Mouse (Mus musculus) hindbrain, embryonic 11.5 days (tissue): ENCODE measurements at regions not wholly inside any gene's neighbourhood (a gene's known extent, or its start where the extent isn't known, plus 50 kb on each side); places are given as distances from the start of the nearest gene placed in this dataset.

ENCODE experiments used
- ATAC-seq: fragments of 200-750 bp; cut with Nextera tagmentation; 2 replicates; pipeline ENCODE4 v1.8.0; 2017; ENCODE audit warnings: mild to moderate bottlenecking, moderate TSS enrichment, moderate library complexity; ENCODE audit not compliant: low FRiP score
- DNase-seq: peaks from one replicate; pipeline ENCODE4 v3.0.0-alpha.2; 2015; ENCODE audit warnings: low spot score
- H3K27ac ChIP-seq: fragments of 300-500 bp; sonication (generic); 2 replicates; pipeline ENCODE4 v1.5.1; 2014; ENCODE audit warnings: mild to moderate bottlenecking, low read depth, low read length
- H3K27me3 ChIP-seq: fragments of 300-500 bp; sonication (generic); 2 replicates; pipeline ENCODE4 v1.6.1; 2014; ENCODE audit warnings: mild to moderate bottlenecking, low read length, moderate library complexity, mixed read lengths; ENCODE audit not compliant: control insufficient read depth, insufficient read depth
- H3K36me3 ChIP-seq: fragments of 300-500 bp; sonication (generic); 2 replicates; pipeline ENCODE4 v1.6.1; 2014; ENCODE audit warnings: mild to moderate bottlenecking, low read length, moderate library complexity, mixed read lengths; ENCODE audit not compliant: control insufficient read depth, insufficient read depth
- H3K4me1 ChIP-seq: fragments of 300-500 bp; sonication (generic); replicated peaks from 2 replicates; pipeline ENCODE4 v1.6.1; 2014; ENCODE audit warnings: low read length, mixed read lengths; ENCODE audit not compliant: control insufficient read depth, insufficient read depth
- H3K4me2 ChIP-seq: fragments of 300-500 bp; sonication (generic); replicated peaks from 2 replicates; pipeline ENCODE4 v1.6.1; 2014; ENCODE audit warnings: mild to moderate bottlenecking, low read depth, low read length
- H3K4me3 ChIP-seq: fragments of 300-500 bp; sonication (generic); 2 replicates; pipeline ENCODE4 v1.5.1; 2014; ENCODE audit warnings: low read depth, low read length
- H3K9ac ChIP-seq: fragments of 300-500 bp; sonication (generic); 2 replicates; pipeline ENCODE4 v1.6.1; 2014; ENCODE audit warnings: low read depth, low read length
- H3K9me3 ChIP-seq: fragments of 300-500 bp; sonication (generic); 2 replicates; pipeline ENCODE4 v1.6.1; 2016; ENCODE audit warnings: low read length; ENCODE audit not compliant: control insufficient read depth
- WGBS: fragments of 180-500 bp; shearing (Covaris S2); extraction: QIAGEN DNeasy Blood & Tissue Kit; methylation state at CpG from one replicate; pipeline ENCODE4 v1.1.7; 2014; 5-methylcytosine and 5-hydroxymethylcytosine counted together

DNA sequence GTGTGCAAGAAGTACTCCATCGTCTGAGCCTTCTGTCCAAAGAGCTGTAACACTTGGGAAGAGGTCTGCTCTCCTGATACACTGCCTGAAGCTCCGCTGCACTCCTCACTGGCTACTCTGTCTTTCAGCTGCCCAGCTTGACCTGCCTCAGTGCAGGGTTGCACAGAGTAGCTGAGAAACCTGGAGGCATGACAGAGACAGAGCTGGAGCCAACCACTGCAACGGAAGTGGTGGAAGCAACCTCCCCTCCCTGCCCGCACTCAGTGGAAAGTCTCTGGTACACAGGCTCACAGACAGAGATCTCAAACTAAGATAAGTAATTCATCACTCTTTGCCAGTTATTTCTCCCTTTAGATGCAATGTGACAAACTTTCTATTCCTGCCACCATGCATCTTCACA is 1638.4 kb downstream of the Kcnt2 start:
- Histone ChIP-seq H3K9ac (no peak overlapping the region), H3K4me1 (no peaks in the 10 kb centered on the region), H3K36me3 (no peaks in the 10 kb centered on the region), H3K4me3 (no peak overlapping the region), H3K27ac (no peak overlapping the region), H3K4me2 (no peak overlapping the region), H3K27me3 (no peaks in the 10 kb centered on the region), H3K9me3 (no peaks in the 10 kb centered on the region)
- ATAC-seq (no peak), DNase-seq (no peak)
- 87% methylated on average over 4 of the region's 4 CpGs for WGBS

DNA sequence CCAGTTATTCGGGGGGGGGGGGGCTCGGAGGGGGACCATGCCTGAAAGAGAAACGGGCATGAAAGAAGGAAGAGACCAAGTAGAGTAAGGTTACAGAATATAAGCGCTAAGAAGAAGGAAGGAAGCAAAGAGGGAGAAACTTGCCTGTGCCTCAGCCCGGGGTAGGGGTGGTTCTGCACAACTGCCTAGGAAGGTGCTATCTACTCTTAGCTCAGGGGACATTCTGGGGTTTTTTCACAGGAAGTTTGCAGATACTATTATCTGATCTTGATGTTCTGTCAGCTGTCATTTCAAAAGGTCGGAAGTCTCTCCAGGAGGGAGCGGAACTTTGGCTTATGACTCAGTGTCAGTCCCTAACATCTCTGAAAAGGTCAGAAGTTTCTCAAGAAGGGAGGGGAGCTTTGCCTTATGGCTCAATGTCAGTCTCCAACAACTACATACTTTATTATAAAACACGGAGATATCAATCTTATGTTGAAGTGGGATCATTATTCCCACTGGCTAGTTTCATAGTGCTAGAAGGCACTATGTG is 1652.0 kb downstream of the Kcnt2 start:
- H3K4me2 ChIP-seq, result no peak overlapping the region

DNA sequence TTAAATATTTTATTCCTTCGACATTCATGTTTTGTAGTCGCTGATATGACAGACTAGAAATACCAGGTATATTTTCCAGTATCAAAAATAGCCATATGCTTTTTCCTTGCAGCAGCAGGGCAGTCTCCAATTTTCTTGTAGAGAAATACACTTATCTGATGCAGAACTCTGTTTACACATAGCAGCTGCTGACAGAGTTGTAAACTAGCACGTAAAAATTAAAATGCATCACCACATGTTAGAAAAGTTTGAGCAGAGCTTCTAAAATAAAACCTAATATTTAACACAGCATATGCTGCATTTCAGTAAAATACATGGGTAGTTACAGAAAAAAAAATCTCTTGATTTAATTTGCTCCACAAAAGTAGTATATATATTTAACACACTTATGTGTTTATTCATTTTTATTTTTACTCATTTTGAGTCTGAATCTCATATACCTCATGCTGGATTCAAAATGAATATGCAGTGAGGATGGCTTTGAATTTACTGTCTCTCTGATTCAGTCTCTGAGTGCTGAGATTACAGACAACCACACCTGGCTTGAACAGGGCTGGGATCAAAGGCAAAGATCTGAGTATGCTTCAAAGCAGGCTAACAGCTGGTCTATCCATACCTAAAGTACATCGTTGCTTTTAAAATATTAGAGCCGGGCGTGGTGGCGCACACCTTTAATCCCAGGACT is 1665.9 kb downstream of the Kcnt2 start:
- Histone ChIP-seq H3K9me3 (no peaks in the 10 kb centered on the region), H3K27me3 (no peaks in the 10 kb centered on the region), H3K4me1 (no peaks in the 10 kb centered on the region), H3K4me2 (no peak overlapping the region), H3K9ac (no peak overlapping the region), H3K36me3 (no peaks in the 10 kb centered on the region), H3K4me3 (no peak overlapping the region), H3K27ac (no peak overlapping the region)
- DNase-seq (no peak), ATAC-seq (no peak)
- 87% methylated on average over 7 of the region's 7 CpGs for WGBS

More for the DNA sequence above, 1652.0 kb downstream of the Kcnt2 start:
- H3K27me3 ChIP-seq, result no peaks in the 10 kb centered on the region
- ATAC-seq (no peak), DNase-seq (no peak)
- no peaks in the 10 kb centered on the region for H3K4me1 ChIP-seq
- no peak overlapping the region for H3K4me3 ChIP-seq
- H3K9ac ChIP-seq, result no peak overlapping the region
- H3K27ac ChIP-seq, result no peak overlapping the region
- H3K9me3 ChIP-seq, result no peaks in the 10 kb centered on the region
- WGBS, result 85% methylated on average over 8 of the region's 8 CpGs
- H3K36me3 ChIP-seq, result no peaks in the 10 kb centered on the region

DNA sequence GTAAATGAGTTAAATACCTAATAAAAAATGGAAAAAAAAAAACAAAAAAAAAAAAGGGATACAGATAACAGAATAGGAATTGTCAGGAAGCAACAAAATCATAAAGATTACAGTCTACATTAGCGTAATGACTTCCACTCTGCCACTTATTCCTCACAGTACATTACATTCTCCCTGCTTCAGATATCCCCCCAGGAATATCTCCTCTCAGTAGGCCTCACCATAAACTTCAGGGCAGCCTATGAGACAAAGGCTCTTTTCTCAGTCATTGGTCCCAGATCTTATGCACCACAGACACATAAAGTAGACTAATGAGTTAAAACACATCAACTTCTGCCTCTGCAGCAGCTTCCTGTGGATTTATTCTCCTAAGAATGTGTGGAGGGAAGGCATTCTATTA is 1680.2 kb downstream of the Kcnt2 start:
- no peaks in the 10 kb centered on the region for H3K9me3 ChIP-seq
- H3K9ac ChIP-seq, result no peak overlapping the region
- no peaks in the 10 kb centered on the region for H3K4me1 ChIP-seq
- H3K4me2 ChIP-seq, result no peak overlapping the region
- no peak overlapping the region for H3K27ac ChIP-seq
- H3K4me3 ChIP-seq, result no peak overlapping the region
- H3K36me3 ChIP-seq, result no peaks in the 10 kb centered on the region
- no peak for ATAC-seq
- WGBS, result 93% methylated on average over 1 of the region's 1 CpGs
- DNase-seq, result no peak
- H3K27me3 ChIP-seq, result no peaks in the 10 kb centered on the region

DNA sequence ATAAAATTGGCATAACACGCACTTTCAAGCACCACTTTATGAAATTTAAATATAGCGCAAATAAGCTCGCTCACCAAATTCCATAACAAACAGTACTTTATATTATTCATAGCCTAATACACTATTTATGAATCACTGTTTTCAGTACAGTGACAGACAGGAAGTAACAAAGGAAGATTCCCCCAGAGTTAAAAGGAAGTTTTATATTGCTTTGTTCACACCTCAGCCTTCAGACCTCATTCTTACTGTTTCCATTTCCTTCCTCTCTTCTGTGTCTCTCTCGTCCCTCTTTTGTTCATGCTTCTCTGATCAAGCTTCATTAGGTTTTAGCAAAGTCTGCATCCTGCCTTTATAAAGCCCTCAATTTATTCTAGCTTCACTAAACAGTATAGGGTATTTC is 1680.8 kb downstream of the Kcnt2 start:
- no peak for DNase-seq

DNA sequence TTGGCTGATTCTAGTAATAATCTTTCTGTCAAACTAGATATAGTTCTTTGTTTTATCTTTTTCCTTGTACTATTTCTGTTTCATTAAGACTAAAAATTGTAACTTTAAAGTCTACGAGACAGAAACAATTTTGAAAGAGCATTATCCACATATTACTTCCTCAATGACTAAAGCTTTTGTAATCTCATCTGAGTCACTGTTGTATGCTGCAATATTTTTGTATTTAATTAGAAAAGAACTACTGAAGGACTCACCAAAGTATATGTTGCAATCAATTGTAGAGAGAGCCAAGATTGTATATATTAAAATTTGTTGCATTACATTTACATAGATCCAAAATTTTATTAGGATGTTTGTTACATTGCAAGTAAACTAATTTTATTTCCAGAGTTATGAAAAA is 1692.4 kb upstream of the B3galt2 start:
- Histone ChIP-seq H3K36me3 (no peaks in the 10 kb centered on the region), H3K27ac (no peak overlapping the region), H3K9me3 (no peaks in the 10 kb centered on the region), H3K4me1 (no peaks in the 10 kb centered on the region), H3K9ac (no peak overlapping the region), H3K27me3 (no peaks in the 10 kb centered on the region), H3K4me2 (no peak overlapping the region), H3K4me3 (no peak overlapping the region)
- ATAC-seq (no peak), DNase-seq (no peak)
- 90% methylated on average over 1 of the region's 1 CpGs for WGBS

More for the DNA sequence above, 1680.8 kb downstream of the Kcnt2 start:
- Histone ChIP-seq H3K4me1 (no peaks in the 10 kb centered on the region), H3K9me3 (no peaks in the 10 kb centered on the region), H3K9ac (no peak overlapping the region), H3K4me3 (no peak overlapping the region), H3K27ac (no peak overlapping the region), H3K4me2 (no peak overlapping the region), H3K27me3 (no peaks in the 10 kb centered on the region), H3K36me3 (no peaks in the 10 kb centered on the region)
- no peak for ATAC-seq
- WGBS, result 78% methylated on average over 4 of the region's 4 CpGs

DNA sequence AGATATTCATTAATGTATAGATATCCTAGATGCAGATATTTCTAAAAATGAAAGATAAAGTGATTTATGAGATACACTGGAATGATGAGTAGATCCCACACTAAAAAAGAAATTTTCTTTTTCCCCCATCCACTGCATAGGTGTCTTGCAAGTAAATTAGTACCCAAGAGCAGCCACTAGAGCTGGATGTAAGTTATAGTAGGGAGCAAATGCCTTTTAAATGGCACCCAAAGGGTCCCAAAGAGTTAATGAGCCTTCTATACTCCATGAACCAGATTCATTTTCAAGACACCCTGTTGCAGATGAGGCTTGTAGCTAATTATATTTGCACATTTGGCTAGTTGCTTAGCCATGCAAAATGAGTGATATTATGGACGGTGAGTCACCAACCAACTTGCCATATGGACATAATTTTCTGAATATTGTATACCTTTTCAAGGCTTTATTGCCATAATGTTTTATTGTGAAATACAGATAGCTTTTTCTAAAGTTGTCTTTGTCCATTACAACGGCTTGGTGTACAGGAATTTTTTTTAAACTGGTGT is 1686.1 kb upstream of the B3galt2 start:
- Histone ChIP-seq H3K9me3 (no peaks in the 10 kb centered on the region), H3K4me2 (no peak overlapping the region), H3K4me1 (no peaks in the 10 kb centered on the region), H3K27me3 (no peaks in the 10 kb centered on the region), H3K36me3 (no peaks in the 10 kb centered on the region), H3K9ac (no peak overlapping the region), H3K4me3 (no peak overlapping the region), H3K27ac (no peak overlapping the region)
- WGBS, result 92% methylated on average over 2 of the region's 2 CpGs
- DNase-seq (no peak), ATAC-seq (no peak)

DNA sequence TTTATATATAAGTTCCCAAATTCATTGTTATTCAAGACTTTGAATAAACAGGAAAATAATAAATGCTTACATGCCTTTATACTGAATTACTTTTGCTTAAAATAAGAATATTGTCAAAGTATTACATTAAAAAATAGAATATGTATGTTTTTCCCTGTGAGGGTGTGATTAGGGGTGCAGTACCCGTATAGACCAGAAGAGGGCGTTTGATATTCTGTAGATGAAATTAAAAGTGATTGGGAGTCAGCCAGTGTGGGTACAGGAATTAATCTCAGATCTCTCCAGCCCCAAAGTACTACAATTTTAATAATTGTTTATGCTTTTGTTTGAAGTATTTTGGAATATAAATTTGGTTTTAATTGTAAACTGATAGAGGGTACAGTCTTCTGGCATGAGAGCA is 1678.7 kb upstream of the B3galt2 start:
- no peak overlapping the region for H3K9ac ChIP-seq

DNA sequence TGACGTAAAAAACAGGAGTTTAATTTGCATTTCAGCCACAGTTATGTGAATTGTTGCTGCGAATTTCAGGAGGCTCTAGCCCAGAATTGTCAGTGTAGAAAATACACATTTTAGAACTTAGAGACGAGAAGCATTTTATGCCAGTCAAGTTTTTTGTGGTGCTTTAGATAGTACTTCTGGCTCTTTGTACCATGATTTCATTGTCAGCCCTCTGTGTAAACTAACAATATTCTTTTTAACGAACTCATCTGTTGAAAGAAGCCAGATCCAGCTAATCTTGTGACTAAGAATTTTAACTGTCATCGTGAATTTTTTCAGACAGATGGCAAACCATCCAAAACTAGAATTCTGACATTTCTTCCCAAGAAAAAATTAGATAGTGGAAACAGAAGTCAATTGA is 1672.3 kb upstream of the B3galt2 start:
- H3K9me3 ChIP-seq, result no peaks in the 10 kb centered on the region
- ATAC-seq, result no peak
- no peak overlapping the region for H3K4me3 ChIP-seq
- H3K4me2 ChIP-seq, result no peak overlapping the region
- 84% methylated on average over 5 of the region's 5 CpGs for WGBS
- no peak for DNase-seq
- no peak overlapping the region for H3K9ac ChIP-seq
- H3K27ac ChIP-seq, result no peak overlapping the region
- H3K27me3 ChIP-seq, result no peaks in the 10 kb centered on the region
- no peaks in the 10 kb centered on the region for H3K4me1 ChIP-seq
- no peaks in the 10 kb centered on the region for H3K36me3 ChIP-seq

More for the DNA sequence above, 1678.7 kb upstream of the B3galt2 start:
- Histone ChIP-seq H3K9me3 (no peaks in the 10 kb centered on the region), H3K4me2 (no peak overlapping the region), H3K36me3 (no peaks in the 10 kb centered on the region), H3K27ac (no peak overlapping the region), H3K4me1 (no peaks in the 10 kb centered on the region), H3K27me3 (no peaks in the 10 kb centered on the region), H3K4me3 (no peak overlapping the region)
- ATAC-seq (no peak; the same call in 1 of the 2 replicates), DNase-seq (peak; percentile 62)
- WGBS, result 0% methylated on average over 2 of the region's 2 CpGs
